In genomic region chr13:119836324-119836811, GRCm38 (mm10) we compare ENCODE assay signal across 9 mouse cellular contexts. TPM values are rescaled to one million over a fixed set of nuclear protein-coding genes. Genes with fewer than 3 reads are reported as not detected.
DNase-seq lines count a peak whose midpoint lies in the region; ATAC-seq and TF ChIP-seq lines count a peak whose summit lies in the region.
"Not testable (repeated sequence)": the region's sequence is repeated elsewhere in the genome, so short reads cannot be mapped to it uniquely, and the experiment has no call there.
"Had no signal": no experiment of that assay in that cellular context is flagged by ENCODE, and none has a peak within 500 bp of the region (broad histone marks: within the 10 kb centered on the region; RNA-seq: fewer than 3 reads in every experiment).

No protein-coding gene starts in this region.

- peaks cover 22% of the 10 kb centered on the region for H3K27me3 ChIP-seq in forebrain, embryonic 10.5 days (ENCODE audit: poor library complexity, severe bottlenecking)
- not testable (repeated sequence) for H3K27me3 ChIP-seq in heart, embryonic 14.5 days (ENCODE audit: control insufficient read depth, insufficient read depth, low read length); liver, adult 2 months (ENCODE audit: control insufficient read depth, insufficient read depth, low read length)

- H3K79me2 ChIP-seq in liver, adult 2 months (ENCODE audit: control insufficient read depth, insufficient read depth, low read length), result not testable (repeated sequence)

- not testable (repeated sequence) for H3K36me3 ChIP-seq in forebrain, embryonic 10.5 days (replicated peaks); heart, embryonic 14.5 days (ENCODE audit: control insufficient read depth, insufficient read depth, low read length); liver, adult 2 months (ENCODE audit: control insufficient read depth, insufficient read depth, low read length)

- WGBS in forebrain, embryonic 10.5 days, result 14% methylated on average over 23 of the region's 23 CpGs
- WGBS in heart, embryonic 14.5 days, result 7% methylated on average over 23 of the region's 23 CpGs
- WGBS in liver, adult 2 months, result 11% methylated on average over 23 of the region's 23 CpGs

- peak; percentile 41 for ATAC-seq in CD4-positive, CD25-positive, alpha-beta regulatory T cell, adult 4 months
- ATAC-seq in heart, embryonic 14.5 days (ENCODE audit: insufficient number of reproducible peaks, insufficient read depth, low FRiP score, low read depth), result peak; percentile 47; the same call in 1 of the 2 replicates

- peak; percentile 37 for TF ChIP-seq CTCF in liver, adult 2 months (IDR thresholded peaks at IDR 0.05; ENCODE audit: low read depth, low read length)

- not testable (repeated sequence) for H3K4me1 ChIP-seq in forebrain, embryonic 10.5 days; heart, embryonic 14.5 days (ENCODE audit: control insufficient read depth in 2 of 2, insufficient read depth in 2 of 2, low read length in 2 of 2); liver, adult 2 months (ENCODE audit: control insufficient read depth, insufficient read depth, low read length)

- not testable (repeated sequence) for H3K27ac ChIP-seq in forebrain, embryonic 10.5 days; heart, embryonic 14.5 days (replicated peaks in 1 of 2; ENCODE audit: control insufficient read depth in 1 of 2, insufficient read depth in 1 of 2, low read depth in 2 of 2, low read length in 2 of 2); liver, adult 2 months (replicated peaks; ENCODE audit: insufficient read depth, low read depth, low read length)

- not testable (repeated sequence) for TF ChIP-seq POLR2A in liver, adult 2 months (IDR thresholded peaks at IDR 0.05; ENCODE audit: extremely low read depth, insufficient read depth, low read length)

- DNase-seq in cerebellum, adult 18-20 months, result peak; percentile 24 to 46
- DNase-seq in forebrain, embryonic 10.5 days (ENCODE audit: extremely low spot score, low spot score), result peak; percentile 32
- peak; percentile 43 for DNase-seq in kidney, adult 18-20 months
- DNase-seq in liver, adult 2 months (ENCODE audit: extremely low read depth, low read depth, low spot score), result peak; percentile 65
- peak; percentile 55 for DNase-seq in mesoderm, embryonic 11.5 days (ENCODE audit: low read depth, low spot score)
- peak; percentile 21 to 23 for DNase-seq in right cerebral cortex, postnatal 10 days (ENCODE audit: low spot score in 2 of 2)

- peak overlapping the region; percentile 33; the same call in 1 of the 2 replicates for H3K4me3 ChIP-seq in forebrain, embryonic 10.5 days
- H3K4me3 ChIP-seq in heart, embryonic 14.5 days (ENCODE audit: control insufficient read depth in 1 of 2, insufficient read depth in 1 of 2, low read depth in 1 of 2, low read length in 2 of 2), result peak overlapping the region in 1 of 2 experiments; percentile 26; a peak in 1 of 4 replicates
- H3K4me3 ChIP-seq in liver, adult 2 months (ENCODE audit: insufficient read depth, low read depth, low read length), result not testable (repeated sequence)

- H3K4me2 ChIP-seq in heart, embryonic 14.5 days (ENCODE audit: low read length), result peak overlapping the region; percentile 40

- not testable (repeated sequence) for H3K9me3 ChIP-seq in forebrain, embryonic 10.5 days; heart, embryonic 14.5 days (ENCODE audit: control insufficient read depth, low read length)

- H3K9ac ChIP-seq in heart, embryonic 14.5 days (ENCODE audit: low read length); liver, adult 2 months (ENCODE audit: low read depth, low read length): not testable (repeated sequence)

RNA-seq across cellular contexts. Expression of gene D13Ertd608e, which starts 0.6 kb away (rescaled TPM):
- not detected for polyA plus RNA-seq in CD4-positive, CD25-positive, alpha-beta regulatory T cell, adult 4 months (2017; shearing (Covaris generic))
- polyA plus RNA-seq in forebrain, embryonic 10.5 days (2016; fragmentation: Nextera tagmentation; extraction: Ambion mirVana), result not detected in 2 replicates
- polyA plus RNA-seq in heart, embryonic 14.5 days (2014; fragmentation: Nextera tagmentation; extraction: Ambion mirVana), result not detected in 2 replicates
- total RNA-seq in liver, adult 2 months (2014; rRNA removed), result 0.40 TPM in 1 of 2 replicates, not detected in the other
- polyA plus RNA-seq in liver, adult 2 months (2012; rRNA removed), result 0.40 TPM in 1 of 2 replicates, not detected in the other
- total RNA-seq: neutrophil, adult 5-6 weeks had no signal

RNA-seq across cellular contexts. Expression of gene AF067063, which starts 6.4 kb away (rescaled TPM):
- not detected for polyA plus RNA-seq in CD4-positive, CD25-positive, alpha-beta regulatory T cell, adult 4 months (2017; shearing (Covaris generic))
- not detected in 2 replicates for polyA plus RNA-seq in forebrain, embryonic 10.5 days (2016; fragmentation: Nextera tagmentation; extraction: Ambion mirVana)
- polyA plus RNA-seq in heart, embryonic 14.5 days (2014; fragmentation: Nextera tagmentation; extraction: Ambion mirVana), result not detected in 2 replicates
- not detected in 2 replicates for total RNA-seq in liver, adult 2 months (2014; rRNA removed)
- polyA plus RNA-seq in liver, adult 2 months (2012; rRNA removed), result not detected in 2 replicates
- total RNA-seq: neutrophil, adult 5-6 weeks had no signal

RNA-seq across cellular contexts. Expression of gene Zfp131, which starts 45.7 kb away (rescaled TPM):
- 10 to 100 TPM; 26.1 to 29.2 TPM for polyA plus RNA-seq in CD4-positive, CD25-positive, alpha-beta regulatory T cell, adult 4 months (2017; shearing (Covaris generic))
- 42.7 and 44.4 TPM in 2 replicates for polyA plus RNA-seq in forebrain, embryonic 10.5 days (2016; fragmentation: Nextera tagmentation; extraction: Ambion mirVana)
- 23.5 and 28.3 TPM in 2 replicates for polyA plus RNA-seq in heart, embryonic 14.5 days (2014; fragmentation: Nextera tagmentation; extraction: Ambion mirVana)
- total RNA-seq in liver, adult 2 months (2014; rRNA removed), result 7.9 and 8.5 TPM in 2 replicates
- 1.8 and 3.1 TPM in 2 replicates for polyA plus RNA-seq in liver, adult 2 months (2012; rRNA removed)

RNA-seq across cellular contexts. Expression of gene Tcstv1, which starts 58.2 kb away (rescaled TPM):
- polyA plus RNA-seq in CD4-positive, CD25-positive, alpha-beta regulatory T cell, adult 4 months (2017; shearing (Covaris generic)), result not detected
- polyA plus RNA-seq in forebrain, embryonic 10.5 days (2016; fragmentation: Nextera tagmentation; extraction: Ambion mirVana), result not detected in 2 replicates
- not detected in 2 replicates for polyA plus RNA-seq in heart, embryonic 14.5 days (2014; fragmentation: Nextera tagmentation; extraction: Ambion mirVana)
- not detected in 2 replicates for total RNA-seq in liver, adult 2 months (2014; rRNA removed)
- polyA plus RNA-seq in liver, adult 2 months (2012; rRNA removed), result not detected in 2 replicates
- total RNA-seq: neutrophil, adult 5-6 weeks had no signal
